Mouse (Mus musculus) layer of hippocampus, adult 11-12 months (tissue): ENCODE data around the gene Gm4553.
"Not testable (repeated sequence)": the region's sequence is repeated elsewhere in the genome, so short reads cannot be mapped to it uniquely, and the experiment has no call there.

Experiments used
- DNase-seq: peaks from one replicate; pipeline ENCODE4 v3.0.0; 2022; ENCODE audit warnings: low spot score

Gene Gm4553

GRCm38 (mm10) chr7:142165639-142166038 lies at the start of gene Gm4553:
TSS of gene Gm4553 (minus strand) at chr7:142165739.
- DNase-seq, result not testable (repeated sequence)

GRCm38 (mm10) chr7:142212136-142212535 lies 46.6 kb upstream of the Gm4553 start:
- DNase-seq, result not testable (repeated sequence)

- no peak for DNase-seq
These were observed 46.0 kb upstream of the Gm4553 start, which contains the start of gene Gm7579 for GRCm38 (mm10) chr7:142211559-142211958. TSS of gene Gm7579 (plus strand) at chr7:142211859.

- not testable (repeated sequence) for DNase-seq
These were observed 41.4 kb upstream of the Gm4553 start for GRCm38 (mm10) chr7:142206891-142207290.

GRCm38 (mm10) chr7:142205488-142205887 lies 39.9 kb upstream of the Gm4553 start:
- no peak for DNase-seq

- no peak for DNase-seq
These were observed 35.5 kb upstream of the Gm4553 start, which contains the start of gene Krtap5-3 for GRCm38 (mm10) chr7:142201064-142201463. TSS of gene Krtap5-3 (plus strand) at chr7:142201364.

GRCm38 (mm10) chr7:142198748-142199147 lies 33.2 kb upstream of the Gm4553 start:
- DNase-seq, result no peak

GRCm38 (mm10) chr7:142190289-142190688 lies 24.8 kb upstream of the Gm4553 start, which contains the start of gene Gm10153:
TSS of gene Gm10153 (minus strand) at chr7:142190389.
- DNase-seq, result no peak

- no peak for DNase-seq
These were observed 22.6 kb upstream of the Gm4553 start for GRCm38 (mm10) chr7:142188156-142188555.

- DNase-seq, result no peak
These were observed 15.5 kb upstream of the Gm4553 start for GRCm38 (mm10) chr7:142181021-142181420.

- DNase-seq, result no peak
These were observed 13.1 kb upstream of the Gm4553 start for GRCm38 (mm10) chr7:142178685-142179084.

- DNase-seq, result not testable (repeated sequence)
These were observed 10.4 kb upstream of the Gm4553 start, which contains the start of gene Krtap5-2 for GRCm38 (mm10) chr7:142175905-142176304. TSS of gene Krtap5-2 (minus strand) at chr7:142176005.

GRCm38 (mm10) chr7:142169836-142170235 lies 4.3 kb upstream of the Gm4553 start:
- no peak for DNase-seq

- no peak for DNase-seq
These were observed 6.2 kb downstream of the Gm4553 start for GRCm38 (mm10) chr7:142159366-142159765.

- DNase-seq, result not testable (repeated sequence)
These were observed 8.5 kb downstream of the Gm4553 start, which contains the start of gene Gm29735 for GRCm38 (mm10) chr7:142157013-142157412. TSS of gene Gm29735 (minus strand) at chr7:142157113.

GRCm38 (mm10) chr7:142155308-142155707 lies 10.2 kb downstream of the Gm4553 start:
- no peak for DNase-seq

- no peak for DNase-seq
These were observed 13.3 kb downstream of the Gm4553 start for GRCm38 (mm10) chr7:142152191-142152590.

- no peak for DNase-seq
These were observed 16.9 kb downstream of the Gm4553 start for GRCm38 (mm10) chr7:142148633-142149032.

- DNase-seq, result peak; percentile 52
These were observed 19.5 kb downstream of the Gm4553 start for GRCm38 (mm10) chr7:142146033-142146432.

GRCm38 (mm10) chr7:142145413-142145940 lies 20.1 kb downstream of the Gm4553 start:
- no peak for DNase-seq

- no peak for DNase-seq
These were observed 21.0 kb downstream of the Gm4553 start, which contains the start of gene Gm45337 for GRCm38 (mm10) chr7:142144507-142144906. TSS of gene Gm45337 (minus strand) at chr7:142144607.

- DNase-seq, result not testable (repeated sequence)
These were observed 22.0 kb downstream of the Gm4553 start for GRCm38 (mm10) chr7:142143506-142144010.

GRCm38 (mm10) chr7:142140696-142141095 lies 24.8 kb downstream of the Gm4553 start:
- no peak for DNase-seq

- DNase-seq, result not testable (repeated sequence)
These were observed 29.6 kb downstream of the Gm4553 start, which contains the start of gene Gm39115 for GRCm38 (mm10) chr7:142135934-142136333. TSS of gene Gm39115 (minus strand) at chr7:142136034.
